Mouse (Mus musculus) liver, postnatal 0 days (tissue): ENCODE data around the gene Pole4.

Experiments
- CTCF ChIP-seq: sonication (generic); IDR thresholded peaks from 2 replicates; pipeline ENCODE4 v1.5.1; 2016; ENCODE audit warnings: antibody characterized with exemption, low read depth
- EP300 ChIP-seq: IDR thresholded peaks from 2 replicates; pipeline ENCODE4 v1.6.1; 2016; ENCODE audit warnings: antibody characterized with exemption, low read depth, mild to moderate bottlenecking

GRCm38 (mm10) chr6:82575445-82575844 is 129.7 kb downstream of the Pole4 start:
- no peak for TF ChIP-seq CTCF
- TF ChIP-seq EP300, result no peak
